Mouse (Mus musculus): ENCODE results near the gene Smyd2.

GRCm38 (mm10) chr1:189926279-189926678 is 4.1 kb upstream of the Smyd2 start:
- TF ChIP-seq CTCF (IDR thresholded peaks at IDR 0.05; ENCODE audit: insufficient read depth, low read depth, low read length), result no peak
- TF ChIP-seq POLR2A (IDR thresholded peaks at IDR 0.05; ENCODE audit: insufficient read depth, low read depth, low read length), result no peak
